Mouse (Mus musculus) 3T3-L1 (cell line): ENCODE results near the gene Dnajb5.
A peak's percentile ranks its signal among the peaks of the same experiment; 100 is the strongest.
"Not testable (repeated sequence)": the region's sequence is repeated elsewhere in the genome, so short reads cannot be mapped to it uniquely, and the experiment has no call there.

Experiments used
- DNase-seq: peaks from one replicate; pipeline ENCODE4 v3.0.0-alpha.2; 2015; ENCODE audit warnings: low read depth, low spot score

Dnajb5 gene

DNA sequence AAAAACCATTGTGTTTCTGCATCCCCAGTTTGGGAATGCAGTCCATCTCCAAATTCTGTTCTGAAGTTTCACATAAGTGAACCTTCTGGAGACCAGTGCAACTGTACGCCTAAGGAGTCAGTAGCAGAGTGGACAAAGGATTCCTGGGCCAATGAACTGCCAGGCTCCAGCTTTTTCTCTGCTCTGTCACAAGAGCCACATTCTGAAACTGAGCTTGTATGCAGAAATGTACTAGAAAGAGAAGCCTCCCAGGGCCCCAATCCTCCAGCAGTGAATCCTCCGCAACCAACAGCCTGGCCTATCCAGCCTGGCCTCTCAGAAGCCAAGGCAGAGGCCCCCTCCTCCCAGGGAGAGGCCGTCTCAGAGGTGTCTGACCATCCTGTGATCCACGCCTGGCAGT, 23.3 kb downstream of the Dnajb5 start:
- DNase-seq: no peak

DNA sequence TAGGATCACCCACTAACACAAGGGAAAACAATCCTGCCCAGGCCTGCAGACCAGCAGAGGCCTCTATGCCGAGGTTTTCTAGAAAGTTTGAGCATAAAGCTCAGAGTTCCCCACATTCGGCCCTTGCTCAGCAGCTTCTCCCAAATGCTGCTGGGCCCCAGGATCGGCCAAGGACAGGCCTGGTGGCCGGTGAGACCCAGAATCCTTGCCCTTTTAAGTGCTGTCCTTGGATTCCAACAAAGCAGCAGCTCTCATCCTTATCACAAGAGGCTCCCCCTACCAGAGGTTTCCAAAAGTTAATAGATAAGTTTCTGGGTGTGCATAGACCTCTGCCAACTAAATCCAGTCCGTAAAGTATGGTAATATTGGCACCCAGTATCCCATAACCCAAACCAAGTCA, 24.3 kb downstream of the Dnajb5 start:
- DNase-seq: no peak

- peak; percentile 33 for DNase-seq
These were observed 28.4 kb downstream of the Dnajb5 start for GRCm38 (mm10) chr4:42978062-42978461.

DNA sequence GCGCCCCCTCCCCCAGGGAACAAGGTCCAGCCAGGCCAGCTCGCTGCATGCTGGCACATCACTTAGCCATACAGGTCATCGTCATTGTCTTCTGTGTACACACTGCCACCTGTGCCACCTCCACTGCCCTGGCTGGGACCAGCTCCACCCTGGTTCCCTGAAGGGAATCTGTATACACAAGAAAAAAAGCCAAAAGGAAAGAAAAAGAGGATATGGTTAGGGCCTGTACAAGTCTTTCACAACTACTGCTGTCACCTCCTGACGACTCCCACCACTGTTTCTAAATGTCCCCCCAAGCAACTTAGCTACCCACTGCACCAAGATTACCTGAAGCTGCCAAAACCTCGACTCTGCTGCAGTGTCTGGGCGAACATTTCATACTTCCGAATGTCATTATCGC, 30.9 kb downstream of the Dnajb5 start:
- DNase-seq: not testable (repeated sequence)

- no peak for DNase-seq
These were observed 38.7 kb downstream of the Dnajb5 start for GRCm38 (mm10) chr4:42988296-42988695.

DNA sequence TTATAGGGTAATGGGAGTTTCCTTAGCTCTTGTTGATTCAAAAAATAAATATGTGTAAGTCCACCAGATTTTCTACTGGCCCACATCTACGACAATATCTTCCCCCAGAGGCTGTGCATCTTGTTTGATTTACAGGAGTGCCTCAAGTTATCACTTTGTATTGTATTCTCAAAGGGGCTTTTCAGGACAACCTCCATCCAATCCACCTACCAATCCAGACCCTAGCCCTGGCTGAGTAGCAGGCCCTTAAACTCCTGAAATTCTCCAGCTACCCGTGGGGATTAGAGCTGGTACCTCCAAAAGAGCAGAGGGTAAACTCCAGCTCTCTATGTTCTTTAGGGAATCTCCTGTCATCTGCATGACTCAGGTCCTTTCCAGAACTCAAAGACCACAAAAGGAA, 48.4 kb downstream of the Dnajb5 start:
- DNase-seq: no peak

DNA sequence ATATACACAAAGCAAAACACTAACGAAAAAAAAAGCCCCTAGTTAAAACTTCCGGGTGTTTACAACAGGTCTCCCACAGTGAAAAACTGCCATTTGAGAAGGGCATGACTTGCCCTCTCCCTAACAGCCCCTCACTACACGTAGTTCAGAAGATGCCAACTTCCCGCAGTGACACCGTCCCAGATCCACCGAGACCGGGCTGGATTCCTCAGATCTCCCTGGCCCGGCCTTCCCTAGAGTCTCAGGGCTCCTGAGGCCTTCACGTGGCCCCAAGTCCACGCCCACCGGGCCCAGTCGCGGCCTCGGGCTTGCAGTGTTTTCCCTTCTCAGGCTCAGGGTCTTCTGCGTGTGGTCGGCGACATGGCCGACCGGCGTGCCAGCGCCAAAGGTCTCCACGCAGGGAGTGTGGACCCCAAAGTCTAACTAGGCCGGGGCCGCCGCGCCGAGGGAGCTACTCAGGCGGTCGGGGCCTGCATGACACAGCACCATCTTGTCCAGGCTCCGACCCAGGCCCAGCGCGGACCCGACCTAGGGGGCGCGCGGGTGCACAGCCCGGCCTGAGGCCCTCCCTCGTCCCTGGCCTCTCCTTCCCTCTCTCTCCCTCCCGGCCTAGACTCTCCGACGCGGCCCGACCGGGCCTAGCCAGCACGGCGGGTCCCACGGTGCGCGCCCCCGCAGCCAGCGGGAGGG, 50.0 kb downstream of the Dnajb5 start:
- peak; percentile 78 for DNase-seq

- DNase-seq: peak; percentile 99
These were observed 50.8 kb downstream of the Dnajb5 start, which contains the start of gene Vcp for GRCm38 (mm10) chr4:43000141-43000986. Gene Vcp, minus strand, starts transcription at chr4:43000507.

DNA sequence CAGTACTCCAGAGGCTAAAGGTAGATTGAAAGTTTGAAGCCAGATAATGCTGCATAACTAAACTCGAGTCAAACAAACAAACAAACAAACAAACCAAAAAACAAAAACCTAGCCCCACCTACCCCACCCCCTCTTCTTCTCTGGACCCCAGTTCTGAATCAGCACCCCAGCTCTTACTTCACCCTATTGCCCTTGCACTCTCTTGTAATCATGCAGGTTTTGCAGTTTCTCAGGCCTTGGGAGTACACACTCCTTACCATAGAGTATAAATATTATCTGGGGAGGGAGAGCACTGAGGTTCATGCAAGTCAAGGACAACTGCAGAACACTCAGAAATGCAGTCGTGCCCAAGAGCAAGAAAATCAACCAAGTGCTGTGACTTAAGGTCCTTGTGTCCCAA, 51.7 kb downstream of the Dnajb5 start:
- no peak for DNase-seq

DNA sequence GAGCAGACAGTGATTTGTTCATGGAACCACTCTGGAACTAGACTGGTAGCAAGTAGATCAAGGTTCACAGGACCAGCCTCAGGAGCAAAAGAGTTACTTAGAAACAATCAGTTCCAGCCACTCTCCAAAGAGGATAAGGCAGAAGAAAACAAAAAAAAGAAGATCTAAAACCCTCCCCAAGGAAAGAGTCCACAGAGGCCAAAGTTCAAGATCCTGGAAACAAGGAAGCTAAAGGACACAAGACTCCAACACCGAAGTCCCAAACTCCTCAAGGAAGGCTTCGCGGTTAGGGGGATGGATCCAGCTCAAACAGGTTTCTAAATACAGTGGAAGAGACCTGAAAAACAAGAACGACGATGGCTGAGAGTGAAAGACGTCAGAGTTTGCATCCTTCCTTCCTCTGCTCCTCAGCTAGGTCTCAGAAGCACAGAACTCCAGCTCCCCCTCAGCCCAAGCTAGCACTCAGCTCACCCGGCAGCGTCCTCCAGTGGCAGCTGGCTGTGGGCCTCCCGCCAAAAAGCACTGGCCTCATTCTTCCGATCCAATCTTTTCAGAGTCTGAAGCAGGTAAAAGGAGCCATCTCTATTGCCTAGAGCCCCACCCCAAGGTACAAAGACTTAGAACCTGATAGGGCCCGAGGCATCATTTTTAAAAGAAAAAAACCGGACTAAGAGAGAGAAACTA, 53.3 kb downstream of the Dnajb5 start:
- no peak for DNase-seq

DNA sequence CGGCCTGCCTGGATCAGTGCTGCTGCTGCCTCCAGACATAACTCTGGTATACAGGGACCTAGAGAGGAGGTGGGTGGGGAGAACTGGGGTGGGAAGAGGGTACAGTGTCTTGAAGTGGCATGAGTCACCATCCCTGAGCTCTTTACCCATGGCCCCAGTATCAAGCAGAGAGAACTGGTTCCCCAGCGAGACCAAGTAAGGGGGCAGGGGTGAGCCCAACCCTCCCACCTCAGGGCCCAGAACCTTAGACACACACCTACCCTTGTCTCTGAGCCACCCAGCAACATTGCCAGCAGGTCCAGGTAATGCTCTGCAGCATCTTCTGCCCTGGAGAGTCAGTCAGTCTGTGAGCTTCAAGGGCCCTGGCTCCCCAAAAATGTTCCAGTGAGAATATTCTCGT, 55.3 kb downstream of the Dnajb5 start:
- no peak for DNase-seq

GRCm38 (mm10) chr4:43005765-43006164, 56.2 kb downstream of the Dnajb5 start:
- peak; percentile 86 for DNase-seq
